ENCODE assay signal across 19 mouse cellular contexts in the genomic region with DNA sequence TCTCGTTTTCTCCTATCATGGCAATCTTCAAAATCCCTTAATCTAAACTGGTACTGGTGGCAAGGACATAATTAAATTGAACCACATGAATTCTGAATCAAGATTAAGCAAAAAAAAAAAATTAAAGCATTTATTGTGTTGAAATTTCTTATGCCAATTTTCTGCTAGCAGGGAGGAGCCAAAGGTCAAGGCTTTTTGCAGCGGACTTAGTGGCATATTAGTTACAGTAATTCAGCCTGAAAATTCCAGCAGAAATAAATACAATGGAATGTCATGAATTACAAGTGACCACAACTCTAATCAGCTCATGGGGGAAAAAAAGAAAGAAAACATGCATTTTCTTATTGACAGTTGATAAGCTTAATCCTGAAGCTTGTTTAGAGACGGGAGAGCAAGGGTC.
"Had no signal": no experiment of that assay in that cellular context is flagged by ENCODE, and none has a peak within 500 bp of the region (broad histone marks: within the 10 kb centered on the region; RNA-seq: fewer than 3 reads in every experiment).

No protein-coding gene starts in this region.

- DNase-seq: liver, embryonic 13.5 days; liver, postnatal 0 days; lung, adult 2 months; lung, postnatal 14 days; lung, postnatal 36 days; midbrain, embryonic 14.5 days; right cerebral cortex, postnatal 14 days; thymus, adult 2 months; thymus, postnatal 25 days; thymus, postnatal 4 days had no signal

- H3K9ac ChIP-seq: liver, embryonic 13.5 days; liver, embryonic 15.5 days; liver, postnatal 0 days; lung, embryonic 15.5 days; neural tube, embryonic 12.5 days; stomach, embryonic 15.5 days had no signal

- H3K36me3 ChIP-seq: liver, embryonic 13.5 days; liver, embryonic 15.5 days; lung, embryonic 15.5 days; neural tube, embryonic 12.5 days; stomach, embryonic 15.5 days had no signal

- H3K4me2 ChIP-seq: liver, embryonic 13.5 days; liver, embryonic 15.5 days; lung, embryonic 15.5 days; neural tube, embryonic 12.5 days; stomach, embryonic 15.5 days had no signal

- H3K27me3 ChIP-seq: liver, embryonic 13.5 days; liver, embryonic 15.5 days; lung, embryonic 15.5 days; megakaryocyte, embryonic 14.5 days; neural tube, embryonic 12.5 days; stomach, embryonic 15.5 days had no signal

- H3K9me3 ChIP-seq: liver, embryonic 13.5 days; liver, embryonic 15.5 days; lung, embryonic 15.5 days; megakaryocyte, embryonic 14.5 days; neural tube, embryonic 12.5 days; stomach, embryonic 15.5 days had no signal

- ATAC-seq: liver, postnatal 0 days; lung, postnatal 0 days; midbrain, embryonic 16.5 days had no signal

- H3K4me1 ChIP-seq: liver, embryonic 13.5 days; liver, embryonic 15.5 days; lung, embryonic 15.5 days; megakaryocyte, embryonic 14.5 days; neural tube, embryonic 12.5 days; stomach, embryonic 15.5 days had no signal

- H3K4me3 ChIP-seq: liver, embryonic 13.5 days; liver, embryonic 15.5 days; lung, embryonic 15.5 days; megakaryocyte, embryonic 14.5 days; neural tube, embryonic 12.5 days; stomach, embryonic 15.5 days had no signal

- H3K27ac ChIP-seq: liver, embryonic 13.5 days; liver, embryonic 15.5 days; lung, embryonic 15.5 days; macrophage; neural tube, embryonic 12.5 days; stomach, embryonic 15.5 days; stomach, postnatal 0 days had no signal
